Mouse (Mus musculus) heart, postnatal 0 days (tissue): ENCODE data around the gene Cdr2l. TPM values are rescaled to one million over a fixed set of nuclear protein-coding genes. Genes with fewer than 3 reads are reported as not detected.
"Not testable (repeated sequence)": the region's sequence is repeated elsewhere in the genome, so short reads cannot be mapped to it uniquely, and the experiment has no call there.

Experiments used
- ATAC-seq: fragments of 200-750 bp; cut with Nextera tagmentation; 2 replicates; pipeline ENCODE4 v1.8.0; 2017; ENCODE audit warnings: low read depth, moderate number of reproducible peaks, moderate library complexity; ENCODE audit not compliant: insufficient read depth
- DNase-seq: peaks from one replicate; pipeline ENCODE4 v3.0.0-alpha.2; 2016; ENCODE audit warnings: low spot score
- H3K27ac ChIP-seq: fragments of 300-500 bp; sonication (generic); 2 replicates; pipeline ENCODE4 v1.5.1; 2014; ENCODE audit warnings: low read depth, mild to moderate bottlenecking
- H3K27me3 ChIP-seq: fragments of 300-500 bp; sonication (generic); 2 replicates; pipeline ENCODE4 v1.6.1; 2014; ENCODE audit warnings: low read length, mixed read lengths; ENCODE audit not compliant: control insufficient read depth, insufficient read depth
- H3K36me3 ChIP-seq: fragments of 300-500 bp; sonication (generic); replicated peaks from 2 replicates; pipeline ENCODE4 v1.6.1; 2014; ENCODE audit warnings: low read length, mixed read lengths; ENCODE audit not compliant: control insufficient read depth, insufficient read depth
- H3K4me1 ChIP-seq: fragments of 300-500 bp; sonication (generic); 2 replicates; pipeline ENCODE4 v1.6.1; 2014; ENCODE audit warnings: antibody characterized with exemption; ENCODE audit not compliant: control insufficient read depth, insufficient read depth
- H3K4me2 ChIP-seq: fragments of 300-500 bp; sonication (generic); 2 replicates; pipeline ENCODE4 v1.6.1; 2014; ENCODE audit warnings: low read depth, mild to moderate bottlenecking, low read length, moderate library complexity
- H3K4me3 ChIP-seq: fragments of 300-500 bp; sonication (generic); 2 replicates; pipeline ENCODE4 v1.5.1; 2014; ENCODE audit warnings: low read depth, low read length
- H3K9ac ChIP-seq: fragments of 300-500 bp; sonication (generic); replicated peaks from 2 replicates; pipeline ENCODE4 v1.6.1; 2014; ENCODE audit warnings: low read depth, low read length, mixed read lengths
- H3K9me3 ChIP-seq: fragments of 300-500 bp; sonication (generic); replicated peaks from 2 replicates; pipeline ENCODE4 v1.6.1; 2016; ENCODE audit warnings: low read length; ENCODE audit not compliant: control insufficient read depth
- CTCF ChIP-seq: IDR thresholded peaks from 2 replicates; pipeline ENCODE4 v1.5.1; 2016; ENCODE audit warnings: antibody characterized with exemption, control low read depth, low read depth
- EP300 ChIP-seq: IDR thresholded peaks from 2 replicates; pipeline ENCODE4 v1.6.1; 2016; ENCODE audit warnings: antibody characterized with exemption, low read depth
- WGBS: fragments of 180-500 bp; shearing (Covaris S2); extraction: QIAGEN DNeasy Blood & Tissue Kit; methylation state at CpG from one replicate; pipeline ENCODE4 v1.1.7; 2014; 5-methylcytosine and 5-hydroxymethylcytosine counted together
- polyA plus RNA-seq: library from polyadenylated mRNA; unstranded; fragments of >200 nt; fragmentation: Nextera tagmentation; extraction: Ambion mirVana; gene quantifications from 2 replicates; pipeline ENCODE4 v1.2.1, GENCODE M21; 2015
- total RNA-seq: library from RNA; depleted of rRNA; stranded (reverse); fragments of >200 nt; gene quantifications from 2 replicates; pipeline ENCODE4 v1.2.3, GENCODE M21; 2014; ENCODE audit warnings: low replicate concordance

Gene Cdr2l
- total and polyA plus RNA-seq, 2 experiments from 2014 or later = 5.6 to 23.1 TPM

DNA sequence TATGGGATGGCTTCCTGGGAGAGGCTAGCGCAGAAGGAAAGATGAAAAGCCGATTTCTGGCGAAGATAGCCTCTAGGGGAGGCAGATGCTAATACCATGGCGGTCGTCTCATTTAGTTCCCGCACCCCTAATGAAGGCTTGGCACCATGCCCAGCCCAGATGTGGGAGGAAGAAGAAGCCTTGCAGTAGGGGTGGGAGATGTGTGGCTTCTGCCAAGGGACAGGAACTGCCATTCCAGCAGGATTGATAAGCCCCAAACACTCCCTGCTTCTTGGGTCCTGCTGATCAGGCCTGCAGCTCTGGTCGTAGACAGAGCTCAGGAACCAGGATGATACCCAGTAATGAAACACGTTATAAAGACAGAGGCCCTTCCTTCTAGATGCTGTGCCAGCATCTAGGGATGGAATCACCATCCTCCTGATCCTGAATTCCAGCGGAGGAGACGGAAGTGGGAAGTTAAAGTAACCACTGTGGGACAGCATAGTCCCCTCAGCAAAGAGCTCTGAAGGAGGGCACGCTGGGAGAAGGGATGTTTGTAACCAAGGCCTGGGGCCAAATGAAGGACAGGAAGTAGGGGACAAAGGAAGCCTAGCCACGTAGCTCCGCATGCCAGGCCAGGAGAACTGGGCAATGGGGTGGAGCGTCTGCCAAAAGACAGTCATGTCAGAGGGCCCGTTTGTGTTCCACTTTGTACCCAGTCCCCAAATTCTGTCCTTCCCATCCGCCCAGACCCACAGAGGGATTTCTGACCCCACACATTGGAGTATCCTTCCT lies 2.2 kb downstream of the Cdr2l start:
- Histone ChIP-seq H3K9ac (no peak overlapping the region), H3K36me3 (no peaks in the 10 kb centered on the region), H3K27ac (peak overlapping the region; percentile 16), H3K9me3 (no peaks in the 10 kb centered on the region), H3K4me3 (no peak overlapping the region), H3K4me1 (peaks cover 10% of the 10 kb centered on the region), H3K27me3 (peaks cover 5% of the 10 kb centered on the region; the same call in 1 of the 2 replicates), H3K4me2 (peak overlapping the region; percentile 98; the same call in 1 of the 2 replicates)
- no peak for TF ChIP-seq CTCF
- TF ChIP-seq EP300 = no peak
- no peak for DNase-seq
- no peak for ATAC-seq
- 52% methylated on average over 16 of the region's 16 CpGs for WGBS

DNA sequence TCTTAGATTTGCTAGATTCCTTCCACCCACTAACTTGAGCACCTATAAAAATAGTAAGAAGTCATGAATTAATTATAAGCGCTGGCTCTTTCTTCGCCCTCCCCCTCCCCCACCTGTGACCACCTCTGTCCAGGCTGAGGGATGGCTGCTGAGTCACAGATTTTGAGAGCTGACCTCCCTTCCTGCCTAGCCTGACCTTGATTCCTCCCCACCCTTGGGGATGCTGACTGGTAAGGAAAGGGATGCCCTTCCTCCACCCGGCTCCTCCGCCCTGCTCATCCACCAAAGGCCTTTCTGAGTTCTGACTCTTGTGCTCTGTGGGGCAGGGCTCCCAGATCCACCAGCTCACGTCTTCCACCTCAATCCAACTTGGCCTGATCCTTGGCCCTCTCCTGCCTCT lies 2.9 kb downstream of the Cdr2l start:
- Histone ChIP-seq H3K9ac (no peak overlapping the region), H3K27me3 (peaks cover 5% of the 10 kb centered on the region; the same call in 1 of the 2 replicates), H3K4me3 (no peak overlapping the region), H3K9me3 (no peaks in the 10 kb centered on the region), H3K4me2 (peak overlapping the region; percentile 98; the same call in 1 of the 2 replicates), H3K27ac (no peak overlapping the region), H3K36me3 (no peaks in the 10 kb centered on the region), H3K4me1 (peaks cover 10% of the 10 kb centered on the region)
- no peak for ATAC-seq
- TF ChIP-seq CTCF (no peak), EP300 (no peak)
- WGBS = 82% methylated on average over 5 of the region's 5 CpGs
- DNase-seq = no peak

DNA sequence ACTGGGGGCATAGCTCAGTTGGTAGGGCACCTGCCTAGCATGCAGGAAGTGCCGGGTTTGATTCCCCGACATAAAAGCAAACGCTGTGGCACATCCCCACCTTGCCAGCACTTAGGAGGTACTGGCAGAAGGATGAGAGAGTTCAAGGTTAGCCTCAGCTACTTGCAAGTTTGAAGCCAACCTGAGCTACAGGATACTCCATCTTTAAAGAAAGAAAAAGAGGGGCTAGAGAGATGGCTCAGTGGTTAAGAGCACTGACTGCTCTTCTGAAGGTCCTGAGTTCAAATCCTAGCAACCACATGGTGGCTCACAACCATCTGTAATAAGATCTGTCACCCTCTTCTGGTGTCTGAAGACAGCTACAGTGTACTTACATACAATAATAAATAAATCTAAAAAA lies 5.1 kb downstream of the Cdr2l start:
- peaks cover 17% of the 10 kb centered on the region for H3K36me3 ChIP-seq
- H3K4me2 ChIP-seq, H3K9ac ChIP-seq, H3K9me3 ChIP-seq, H3K4me3 ChIP-seq, H3K4me1 ChIP-seq, ATAC-seq, DNase-seq, H3K27me3 ChIP-seq, H3K27ac ChIP-seq: not testable (repeated sequence)
- WGBS = 89% methylated on average over 3 of the region's 3 CpGs

DNA sequence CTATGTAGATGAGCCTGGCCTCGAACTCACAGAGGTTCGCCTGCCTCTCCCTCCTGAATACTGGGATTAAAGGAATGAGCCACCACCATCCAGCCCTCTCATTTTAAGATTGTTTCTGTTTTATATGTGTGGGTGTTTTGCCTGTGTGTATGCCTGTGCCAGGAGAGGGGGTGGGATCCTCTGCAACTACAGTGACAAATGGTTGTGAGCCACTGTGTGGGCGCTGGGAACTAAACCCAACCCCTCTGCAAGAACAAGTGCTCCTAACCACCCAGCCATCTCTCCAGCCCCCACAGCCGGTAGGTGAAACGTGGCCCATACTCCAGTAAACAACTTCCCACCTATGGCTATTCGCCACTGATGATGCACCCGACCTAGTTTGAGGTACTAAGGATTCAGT lies 9.6 kb downstream of the Cdr2l start:
- Histone ChIP-seq H3K4me3 (no peak overlapping the region), H3K9ac (no peak overlapping the region), H3K36me3 (peaks cover 26% of the 10 kb centered on the region), H3K4me2 (no peak overlapping the region), H3K9me3 (no peaks in the 10 kb centered on the region), H3K27me3 (no peaks in the 10 kb centered on the region), H3K4me1 (no peaks in the 10 kb centered on the region), H3K27ac (no peak overlapping the region)
- TF ChIP-seq CTCF (no peak), EP300 (no peak)
- WGBS = 91% methylated on average over 7 of the region's 7 CpGs
- ATAC-seq (no peak), DNase-seq (no peak)

DNA sequence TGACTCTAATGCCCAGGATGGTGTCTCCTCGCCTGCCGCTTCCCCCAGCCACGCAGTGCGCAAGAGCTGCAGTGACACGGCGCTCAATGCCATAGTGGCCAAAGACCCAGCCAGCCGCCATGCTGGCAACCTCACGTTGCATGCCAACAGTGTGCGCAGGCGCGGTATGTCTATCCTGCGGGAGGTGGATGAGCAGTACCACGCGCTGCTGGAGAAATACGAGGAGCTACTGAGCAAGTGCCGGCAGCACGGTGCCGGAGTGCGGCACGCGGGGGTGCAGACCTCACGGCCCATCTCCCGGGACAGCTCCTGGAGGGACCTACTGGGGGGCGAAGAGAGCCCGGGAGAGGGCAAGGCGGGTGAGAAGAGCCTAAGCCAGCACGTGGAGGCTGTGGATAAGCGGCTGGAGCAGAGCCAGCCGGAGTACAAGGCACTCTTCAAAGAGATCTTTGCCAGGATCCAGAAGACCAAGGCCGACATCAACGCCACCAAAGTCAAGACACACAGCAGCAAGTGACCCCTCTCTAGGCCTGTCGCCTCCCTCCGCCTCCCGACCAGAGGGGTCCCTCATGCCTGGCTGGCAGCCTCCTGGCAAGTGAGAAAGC lies 12.1 kb downstream of the Cdr2l start:
- Histone ChIP-seq H3K4me2 (peak overlapping the region; percentile 42), H3K9ac (no peak overlapping the region), H3K9me3 (no peaks in the 10 kb centered on the region), H3K4me1 (no peaks in the 10 kb centered on the region), H3K36me3 (peaks cover 26% of the 10 kb centered on the region), H3K27me3 (no peaks in the 10 kb centered on the region), H3K4me3 (peak overlapping the region; percentile 2; the same call in 1 of the 2 replicates), H3K27ac (no peak overlapping the region)
- TF ChIP-seq EP300 (no peak), CTCF (no peak)
- no peak for DNase-seq
- peak; percentile 53; the same call in 1 of the 2 replicates for ATAC-seq
- 56% methylated on average over 34 of the region's 34 CpGs for WGBS
